Mouse (Mus musculus): ENCODE data around the gene Hdac9. TPM values are rescaled to one million over a fixed set of nuclear protein-coding genes. Genes with fewer than 3 reads are reported as not detected.

Hdac9 gene
- total RNA-seq (2021) = 10 to 100 TPM; 15.8 to 16.0 TPM
- long read RNA-seq, experiment 1, partial matches to known transcripts = 2 of 7 reads
- long read RNA-seq, experiment 1, other reads (novel, unspliced or antisense) = 5 of 7 reads
- long read RNA-seq, experiment 2, partial matches to known transcripts = 0 of 2 reads
- long read RNA-seq, experiment 2, other reads (novel, unspliced or antisense) = 2 of 2 reads

- DNase-seq = no peak
These were observed at the start of gene Hdac9 for GRCm38 (mm10) chr12:34916995-34917394. Gene Hdac9 (minus strand): TSS chr12:34917095.

DNA sequence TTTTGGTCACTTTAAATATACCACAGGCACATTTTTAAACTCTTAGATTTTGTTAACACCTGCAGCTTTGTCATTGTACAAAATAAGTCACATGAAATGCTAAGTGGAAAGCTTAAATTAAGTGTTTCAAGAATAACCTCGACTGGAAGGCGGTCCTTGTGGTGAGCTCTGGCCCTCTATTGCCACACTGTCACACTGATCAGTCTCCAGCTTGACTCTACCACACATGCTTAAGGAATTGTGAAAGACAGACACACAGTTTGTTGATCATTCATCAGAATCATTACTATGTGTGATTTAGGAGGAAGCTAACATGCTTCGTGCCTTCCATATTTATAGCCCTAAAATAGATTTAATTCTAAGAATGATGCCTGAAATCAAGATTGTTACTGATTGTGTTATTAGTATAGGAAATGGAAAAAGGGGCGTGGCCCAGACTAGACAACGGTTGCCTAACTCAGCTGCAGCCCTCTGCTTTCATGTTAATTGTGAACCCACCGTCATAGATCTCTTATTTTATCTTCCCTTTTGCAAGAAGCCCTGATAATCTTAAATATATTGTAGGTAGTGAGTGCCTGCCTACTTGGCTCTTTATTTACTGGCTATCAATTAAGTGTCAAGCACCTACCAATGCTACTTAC lies 32.3 kb upstream of the Hdac9 start:
- DNase-seq = no peak

- DNase-seq = no peak
These were observed 21.0 kb upstream of the Hdac9 start for GRCm38 (mm10) chr12:34937918-34938317.

DNA sequence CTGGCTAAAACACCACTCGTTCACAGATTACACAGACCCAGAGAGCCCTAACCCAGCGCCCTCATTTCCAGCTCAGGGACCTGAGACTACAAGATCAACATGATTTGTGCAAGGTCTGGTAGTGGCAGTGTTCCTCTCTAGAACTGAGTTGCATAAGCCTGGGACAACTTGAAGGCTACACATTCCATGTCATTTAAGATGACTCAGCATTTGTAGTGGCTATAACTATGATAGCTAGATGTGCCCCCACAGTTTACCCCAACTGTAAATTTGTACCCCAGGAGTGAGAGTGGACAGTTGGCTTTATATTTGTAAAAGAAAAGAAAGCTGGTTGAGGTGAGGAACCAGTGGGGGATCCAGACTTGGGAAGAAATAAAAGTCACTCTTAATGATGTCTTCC lies 8.9 kb downstream of the Hdac9 start:
- DNase-seq = no peak

- no peak for DNase-seq
These were observed 9.4 kb downstream of the Hdac9 start for GRCm38 (mm10) chr12:34907506-34907850.

DNA sequence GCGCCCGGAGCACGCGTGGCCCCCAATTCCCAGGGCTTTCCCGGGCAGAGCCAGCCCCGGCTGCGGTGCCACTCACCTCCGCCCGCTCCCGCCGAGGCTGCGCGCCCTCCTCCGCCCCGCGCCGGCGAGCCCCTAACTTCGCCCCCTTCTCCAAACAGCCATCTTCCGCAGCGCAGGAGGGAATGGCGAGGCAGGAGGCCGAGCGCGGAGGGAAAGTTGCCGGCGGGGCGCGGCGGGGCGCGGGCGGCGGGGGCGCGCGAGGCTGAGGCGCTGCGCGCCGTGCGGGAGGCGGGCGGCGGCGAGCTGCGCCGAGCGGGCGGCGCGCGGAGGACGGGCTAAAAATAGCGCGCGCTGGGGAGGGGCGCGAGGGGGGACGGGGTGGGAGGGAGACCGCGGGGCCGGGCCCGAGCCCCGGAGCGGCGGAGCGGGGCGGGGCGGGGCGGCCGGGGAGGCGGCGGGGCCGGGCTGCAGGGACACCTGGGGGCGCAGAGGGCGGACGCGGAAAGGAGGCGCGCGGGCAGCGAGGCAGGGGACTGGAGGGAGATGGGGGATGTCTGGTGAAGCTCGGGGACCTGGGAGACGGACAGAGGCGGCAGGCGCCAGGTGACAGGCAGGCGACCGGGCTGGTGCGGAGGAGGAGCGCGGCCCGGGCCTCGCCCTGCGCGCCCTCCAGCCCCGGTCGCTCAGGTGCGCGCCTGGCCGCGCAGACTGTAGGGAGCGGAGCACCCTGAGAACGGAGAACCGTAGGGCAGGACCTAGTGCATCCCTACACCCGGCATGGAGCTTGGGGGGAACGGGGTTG lies 10.0 kb downstream of the Hdac9 start:
- peak; percentile 21 to 26 for DNase-seq

DNA sequence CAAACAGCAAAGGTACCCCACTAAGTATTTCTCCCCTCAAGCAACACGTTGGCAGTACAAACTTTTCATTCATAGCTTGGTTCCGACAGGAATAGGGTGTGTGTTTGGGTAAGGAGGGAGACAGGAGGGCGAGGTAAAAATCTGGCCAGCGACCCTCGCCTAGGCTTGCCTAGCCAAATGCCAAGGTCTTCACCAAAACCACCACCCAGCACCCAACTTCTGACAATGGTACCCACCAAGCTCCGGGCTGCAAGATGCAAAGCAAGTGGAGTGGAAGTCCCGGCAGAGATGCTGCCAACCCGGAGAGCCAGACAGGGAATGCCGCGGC lies 10.6 kb downstream of the Hdac9 start:
- DNase-seq = no peak

- DNase-seq = no peak
These were observed 16.7 kb downstream of the Hdac9 start for GRCm38 (mm10) chr12:34900241-34900640.

- DNase-seq = no peak
These were observed 22.0 kb downstream of the Hdac9 start for GRCm38 (mm10) chr12:34894867-34895266.

DNA sequence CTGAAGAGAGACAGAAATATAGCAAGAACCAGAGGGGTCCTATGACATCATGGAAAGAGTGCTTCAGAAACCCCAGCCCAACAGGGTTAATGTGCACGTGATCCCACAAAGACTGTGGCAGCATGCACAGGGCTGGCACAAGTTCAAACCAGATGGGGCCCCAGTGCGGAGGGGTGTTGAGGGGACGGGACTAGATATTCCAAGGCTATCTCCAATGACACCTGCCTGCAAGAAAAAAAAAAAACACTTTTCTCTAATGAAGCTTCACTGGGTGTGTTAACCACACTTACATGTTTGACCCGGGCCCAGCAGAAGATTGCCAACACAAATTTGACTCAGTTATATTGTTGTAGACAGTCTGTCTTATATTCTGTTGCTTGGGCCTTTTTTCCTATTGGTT lies 28.2 kb downstream of the Hdac9 start:
- DNase-seq = no peak

DNA sequence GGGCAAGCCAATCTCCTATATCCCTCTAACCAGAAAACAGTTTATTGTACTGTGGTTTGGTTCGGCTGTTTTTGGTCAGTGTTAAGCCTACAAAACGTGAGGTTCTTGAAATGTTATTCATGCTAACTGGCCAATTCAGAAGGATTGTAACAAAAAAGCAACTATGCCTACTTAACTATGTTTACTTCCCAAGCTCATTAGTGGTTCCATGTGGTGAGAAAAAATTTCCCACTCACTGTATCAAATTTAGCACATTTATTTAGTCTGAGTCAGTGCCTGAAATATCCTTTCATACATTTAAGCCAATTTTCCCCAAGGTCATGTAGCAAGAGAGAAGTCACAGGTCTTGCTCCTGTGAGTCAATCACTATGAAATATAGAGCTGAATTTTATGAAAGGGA lies 42.0 kb downstream of the Hdac9 start:
- no peak for DNase-seq

DNA sequence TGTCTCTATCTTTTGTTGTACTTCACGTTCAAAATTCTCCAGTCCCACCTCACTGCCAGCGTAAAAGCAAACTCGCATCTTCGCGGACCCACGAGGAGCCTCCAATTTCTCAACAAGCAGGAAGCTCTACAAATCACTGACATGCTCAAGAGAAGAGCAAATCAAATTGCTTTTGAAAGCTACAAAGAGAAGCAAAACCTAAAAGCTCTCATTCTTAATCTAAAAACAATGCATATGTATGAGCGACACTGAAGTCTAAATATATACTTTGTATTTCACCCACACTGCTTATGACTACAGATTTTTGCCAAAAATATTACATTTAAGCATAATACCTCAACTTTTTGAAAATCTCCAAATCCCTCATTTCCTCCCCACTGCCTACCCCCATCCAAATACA lies 45.9 kb downstream of the Hdac9 start:
- no peak for DNase-seq

- no peak for DNase-seq
These were observed 75.7 kb downstream of the Hdac9 start for GRCm38 (mm10) chr12:34841196-34841595.

DNA sequence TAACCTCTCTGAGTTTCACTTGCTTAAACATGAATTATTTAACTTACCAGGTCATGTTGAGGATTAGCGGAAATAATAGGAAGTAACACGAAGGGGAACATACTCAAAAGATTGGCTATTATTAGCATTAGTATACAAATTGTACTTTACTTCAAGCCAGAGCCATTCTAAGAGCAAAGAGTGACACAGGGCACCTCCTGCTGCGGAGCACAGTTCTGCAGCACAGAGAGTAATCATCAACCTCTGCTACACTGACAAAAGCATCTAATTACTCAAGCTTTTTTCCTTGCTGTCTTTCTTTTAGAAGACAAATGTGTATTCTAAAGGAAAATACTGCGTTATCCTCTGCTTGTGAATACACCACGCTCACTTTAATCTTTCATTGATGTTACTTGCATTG lies 79.6 kb downstream of the Hdac9 start:
- no peak for DNase-seq

DNA sequence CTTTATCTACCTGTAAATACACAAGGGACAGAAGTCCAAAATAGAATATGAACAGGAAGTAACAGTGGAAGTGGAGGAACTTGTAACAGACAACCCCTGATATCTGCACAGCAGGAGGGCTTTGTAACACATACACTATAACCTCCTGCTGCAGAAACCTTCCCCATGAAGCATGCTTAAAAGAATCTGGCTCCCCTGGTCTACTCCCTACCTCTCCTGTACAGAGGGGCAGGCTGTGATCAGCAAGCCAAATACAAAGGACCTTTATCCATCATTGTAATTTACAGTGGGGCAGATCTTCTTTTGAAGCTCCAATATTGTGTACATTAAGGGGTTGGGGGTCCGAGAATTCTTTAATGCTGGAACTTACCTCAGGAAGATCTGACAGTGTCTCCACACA lies 80.0 kb downstream of the Hdac9 start:
- DNase-seq = no peak

DNA sequence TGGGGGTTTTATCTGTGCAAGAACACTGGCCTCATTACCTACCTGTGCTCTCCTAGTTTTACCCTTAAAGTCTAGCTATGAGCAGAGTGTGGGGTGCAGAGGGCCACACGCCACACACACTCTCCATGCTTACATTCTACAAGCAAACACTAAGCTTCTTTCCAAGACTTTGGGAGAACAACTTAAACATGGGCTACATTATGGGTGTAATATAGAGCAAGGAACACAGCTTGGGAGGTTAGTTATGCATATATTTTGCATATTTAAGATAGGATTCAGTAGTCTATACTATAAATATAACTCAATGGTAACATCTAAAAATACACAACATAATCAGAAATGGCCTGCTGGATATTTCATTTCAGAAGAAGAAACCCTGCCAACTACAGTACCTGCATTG lies 80.8 kb downstream of the Hdac9 start:
- DNase-seq = no peak

GRCm38 (mm10) chr12:34835493-34835892 lies 81.4 kb downstream of the Hdac9 start:
- no peak for DNase-seq

- no peak for DNase-seq
These were observed 88.2 kb downstream of the Hdac9 start for GRCm38 (mm10) chr12:34828684-34829083.

- peak in 1 of 2 experiments; percentile 62 for DNase-seq
These were observed 90.0 kb downstream of the Hdac9 start for GRCm38 (mm10) chr12:34826931-34827330.

- DNase-seq = no peak
These were observed 96.7 kb downstream of the Hdac9 start for GRCm38 (mm10) chr12:34820229-34820628.

- DNase-seq = no peak
These were observed 105.0 kb downstream of the Hdac9 start for GRCm38 (mm10) chr12:34811673-34812613.

GRCm38 (mm10) chr12:34810221-34810620 lies 106.7 kb downstream of the Hdac9 start:
- no peak for DNase-seq

- no peak for DNase-seq
These were observed 108.7 kb downstream of the Hdac9 start for GRCm38 (mm10) chr12:34808180-34808579.
